Mouse (Mus musculus): ENCODE data around the gene 4933434E20Rik. TPM values are rescaled to one million over a fixed set of nuclear protein-coding genes. Genes with fewer than 3 reads are reported as not detected.

The 4933434E20Rik gene
- polyA plus RNA-seq, 1 experiment from 2014 or later = 211 TPM

DNA sequence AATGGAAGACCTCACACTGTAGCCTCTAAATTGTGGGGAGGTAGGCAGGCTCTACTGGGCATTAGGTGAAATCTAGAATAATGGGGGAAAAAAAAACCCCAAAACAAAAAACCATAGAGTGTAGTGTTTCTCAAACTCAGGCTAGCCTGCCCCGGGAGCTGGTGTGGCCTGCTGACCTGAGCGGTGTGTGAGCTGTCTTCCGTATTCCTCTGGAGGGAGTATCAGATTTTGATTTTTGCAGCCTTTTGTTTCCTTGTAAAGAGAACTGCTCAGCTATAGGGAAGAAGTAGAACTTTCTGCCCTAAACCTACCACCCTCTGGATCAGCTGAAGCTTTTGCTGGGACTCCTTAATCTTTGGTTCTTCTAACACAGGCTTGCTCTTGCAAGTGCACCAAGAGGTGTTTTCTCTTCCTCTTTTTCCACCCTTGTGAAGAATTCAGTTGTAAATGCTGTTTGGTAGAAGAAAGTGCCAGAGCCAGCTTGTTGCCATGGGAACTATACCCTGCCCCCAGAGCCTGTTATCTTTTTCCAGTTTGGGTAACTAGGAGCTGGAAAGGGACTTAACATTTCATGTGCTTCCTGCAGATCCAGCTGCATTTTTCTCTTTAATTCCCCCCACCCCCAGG is 32.4 kb downstream of the 4933434E20Rik start:
- Histone ChIP-seq H3K9me3 (ENCODE audit: control insufficient read depth, low read length) (no peaks in the 10 kb centered on the region), H3K27ac (ENCODE audit: low read depth, low read length) (no peak overlapping the region), H3K4me1 (replicated peaks; ENCODE audit: control insufficient read depth, insufficient read depth, low read length) (peaks cover 15% of the 10 kb centered on the region), H3K9ac (ENCODE audit: low read length) (no peak overlapping the region), H3K4me3 (ENCODE audit: low read depth, low read length) (no peak overlapping the region), H3K4me2 (ENCODE audit: low read depth, low read length, severe bottlenecking) (no peak overlapping the region), H3K27me3 (ENCODE audit: control insufficient read depth, insufficient read depth, low read length) (no peaks in the 10 kb centered on the region), H3K36me3 (ENCODE audit: control insufficient read depth, insufficient read depth, low read length) (peaks cover 4% of the 10 kb centered on the region)
- ATAC-seq (replicated peaks; ENCODE audit: low FRiP score) (no peak), DNase-seq (ENCODE audit: low spot score) (no peak)
- WGBS = 56% methylated on average over 3 of the region's 3 CpGs

DNA sequence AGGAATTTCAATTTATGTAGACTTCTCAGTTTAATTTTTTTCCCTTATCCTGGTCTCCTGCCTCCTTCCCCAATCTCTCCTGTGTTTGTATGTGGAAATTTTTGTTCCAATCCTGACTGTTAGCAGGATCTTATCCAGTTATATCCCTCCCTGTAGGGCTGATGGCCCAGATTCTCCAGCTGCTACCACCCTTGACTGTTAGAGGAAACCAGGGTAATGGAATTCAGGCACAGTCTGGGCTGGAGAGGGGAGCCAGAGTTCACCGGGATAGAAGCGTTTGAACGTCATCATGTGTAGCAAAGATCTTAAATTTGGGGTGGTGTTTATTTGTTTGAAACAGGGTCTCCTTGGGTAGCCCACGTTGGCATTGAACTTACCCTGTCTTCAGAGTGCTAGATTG is 33.4 kb downstream of the 4933434E20Rik start:
- Histone ChIP-seq H3K4me2 (ENCODE audit: low read depth, low read length, severe bottlenecking) (no peak overlapping the region), H3K27me3 (ENCODE audit: control insufficient read depth, insufficient read depth, low read length) (no peaks in the 10 kb centered on the region), H3K4me3 (ENCODE audit: low read depth, low read length) (no peak overlapping the region), H3K9me3 (ENCODE audit: control insufficient read depth, low read length) (no peaks in the 10 kb centered on the region), H3K9ac (ENCODE audit: low read length) (no peak overlapping the region), H3K4me1 (replicated peaks; ENCODE audit: control insufficient read depth, insufficient read depth, low read length) (peaks cover 13% of the 10 kb centered on the region), H3K36me3 (ENCODE audit: control insufficient read depth, insufficient read depth, low read length) (peaks cover 10% of the 10 kb centered on the region), H3K27ac (ENCODE audit: low read depth, low read length) (no peak overlapping the region)
- DNase-seq (ENCODE audit: low spot score) = no peak
- 89% methylated on average over 4 of the region's 4 CpGs for WGBS
- ATAC-seq (replicated peaks; ENCODE audit: low FRiP score) = no peak

DNA sequence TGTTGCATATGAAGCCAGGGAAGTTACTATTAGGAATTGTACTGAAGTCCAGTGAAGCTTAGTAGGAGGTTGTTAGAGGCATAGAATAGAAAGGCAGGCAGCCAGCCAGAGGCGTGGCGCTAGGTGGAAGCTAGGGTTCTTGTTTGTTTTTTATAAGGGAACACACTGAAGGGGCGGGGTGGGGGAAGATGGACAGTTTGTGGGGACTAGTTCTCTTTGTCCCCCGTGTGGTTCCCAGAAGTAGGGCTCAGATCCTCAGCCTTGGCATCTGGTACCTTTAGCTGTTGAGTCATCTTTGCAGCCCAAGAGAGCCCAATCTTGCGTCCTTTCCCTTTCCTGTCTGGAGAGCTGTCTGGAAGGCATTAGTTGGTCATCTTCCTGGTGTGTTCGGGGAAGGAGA is 33.8 kb downstream of the 4933434E20Rik start:
- Histone ChIP-seq H3K36me3 (ENCODE audit: control insufficient read depth, insufficient read depth, low read length) (peaks cover 13% of the 10 kb centered on the region), H3K9me3 (ENCODE audit: control insufficient read depth, low read length) (no peaks in the 10 kb centered on the region), H3K4me1 (replicated peaks; ENCODE audit: control insufficient read depth, insufficient read depth, low read length) (peaks cover 13% of the 10 kb centered on the region), H3K27me3 (ENCODE audit: control insufficient read depth, insufficient read depth, low read length) (no peaks in the 10 kb centered on the region), H3K4me3 (ENCODE audit: low read depth, low read length) (no peak overlapping the region), H3K27ac (ENCODE audit: low read depth, low read length) (no peak overlapping the region), H3K9ac (ENCODE audit: low read length) (no peak overlapping the region), H3K4me2 (ENCODE audit: low read depth, low read length, severe bottlenecking) (no peak overlapping the region)
- 95% methylated on average over 6 of the region's 6 CpGs for WGBS
- no peak for DNase-seq (ENCODE audit: low spot score)
- ATAC-seq (replicated peaks; ENCODE audit: low FRiP score) = no peak

DNA sequence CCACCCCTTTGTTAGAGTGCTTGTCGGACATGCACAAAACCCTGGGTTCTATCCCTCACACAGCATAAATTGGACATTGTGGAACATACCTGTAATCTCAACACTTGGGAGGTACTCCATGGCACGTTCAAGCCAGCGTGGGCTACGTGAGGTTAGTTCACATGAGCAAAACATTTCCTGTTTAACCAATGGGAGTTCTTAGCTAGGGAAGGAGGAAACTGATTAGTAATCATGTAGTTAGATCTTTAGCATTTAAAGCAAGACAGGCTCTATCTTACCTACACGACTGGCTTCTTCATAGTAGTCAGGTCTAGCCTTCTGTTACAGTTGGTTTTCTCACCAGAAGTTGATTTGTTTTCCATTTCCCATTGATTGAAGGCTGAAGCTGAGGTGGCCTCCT is 34.6 kb downstream of the 4933434E20Rik start:
- Histone ChIP-seq H3K4me1 (replicated peaks; ENCODE audit: control insufficient read depth, insufficient read depth, low read length) (peaks cover 12% of the 10 kb centered on the region), H3K9ac (ENCODE audit: low read length) (no peak overlapping the region), H3K36me3 (ENCODE audit: control insufficient read depth, insufficient read depth, low read length) (peaks cover 19% of the 10 kb centered on the region), H3K4me3 (ENCODE audit: low read depth, low read length) (no peak overlapping the region), H3K9me3 (ENCODE audit: control insufficient read depth, low read length) (no peaks in the 10 kb centered on the region), H3K27me3 (ENCODE audit: control insufficient read depth, insufficient read depth, low read length) (no peaks in the 10 kb centered on the region), H3K4me2 (ENCODE audit: low read depth, low read length, severe bottlenecking) (no peak overlapping the region), H3K27ac (ENCODE audit: low read depth, low read length) (no peak overlapping the region)
- WGBS = 93% methylated on average over 5 of the region's 5 CpGs
- ATAC-seq (replicated peaks; ENCODE audit: low FRiP score) (no peak), DNase-seq (ENCODE audit: low spot score) (no peak)

DNA sequence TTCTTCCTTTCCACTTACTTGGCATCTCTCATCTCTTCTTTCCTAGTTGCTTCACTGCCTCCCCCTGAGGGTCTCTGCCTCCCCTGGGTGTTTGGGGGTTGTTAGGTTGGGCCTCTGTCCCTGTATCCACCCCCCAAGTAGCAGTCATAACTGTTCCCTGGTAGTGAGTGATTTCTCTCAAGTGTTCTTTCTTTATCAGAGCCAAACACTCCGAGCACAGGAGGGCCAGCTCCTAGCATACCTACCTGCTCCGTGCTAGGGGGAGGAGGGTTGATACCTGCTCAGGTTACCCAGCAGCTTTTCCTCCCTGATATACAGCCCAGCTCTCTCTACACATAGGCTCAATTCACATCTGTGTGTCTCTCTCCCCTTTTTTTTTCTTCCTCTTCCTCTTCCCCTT is 37.2 kb downstream of the 4933434E20Rik start:
- no peak overlapping the region for H3K4me3 ChIP-seq (ENCODE audit: low read depth, low read length)
- H3K4me1 ChIP-seq (replicated peaks; ENCODE audit: control insufficient read depth, insufficient read depth, low read length) = no peaks in the 10 kb centered on the region
- ATAC-seq (replicated peaks; ENCODE audit: low FRiP score) = no peak
- no peaks in the 10 kb centered on the region for H3K27me3 ChIP-seq (ENCODE audit: control insufficient read depth, insufficient read depth, low read length)
- H3K4me2 ChIP-seq (ENCODE audit: low read depth, low read length, severe bottlenecking) = no peak overlapping the region
- DNase-seq (ENCODE audit: low spot score) = no peak
- peaks cover 25% of the 10 kb centered on the region for H3K36me3 ChIP-seq (ENCODE audit: control insufficient read depth, insufficient read depth, low read length)
- H3K9me3 ChIP-seq (ENCODE audit: control insufficient read depth, low read length) = no peaks in the 10 kb centered on the region
- no peak overlapping the region for H3K27ac ChIP-seq (ENCODE audit: low read depth, low read length)
- H3K9ac ChIP-seq (ENCODE audit: low read length) = no peak overlapping the region
- WGBS = 93% methylated on average over 2 of the region's 2 CpGs

DNA sequence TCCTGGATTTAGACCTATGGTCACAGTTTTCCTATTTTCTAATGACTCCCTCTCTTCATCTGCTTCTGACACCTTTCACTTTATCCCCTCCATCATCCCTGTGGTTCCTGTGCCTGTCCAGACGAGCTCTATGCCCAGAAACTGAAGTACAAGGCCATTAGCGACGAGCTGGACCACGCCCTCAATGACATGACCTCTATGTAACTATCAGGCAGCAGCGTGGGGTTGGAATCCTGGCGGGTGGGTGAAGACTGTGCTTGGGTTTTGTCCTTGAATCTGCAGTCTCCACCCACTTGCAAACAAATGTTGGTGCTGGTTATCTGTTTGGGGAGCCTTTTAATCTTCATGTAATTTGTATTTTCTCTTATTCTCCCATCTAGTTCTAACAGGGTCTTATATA is 39.5 kb downstream of the 4933434E20Rik start:
- DNase-seq (ENCODE audit: low spot score) (no peak), ATAC-seq (replicated peaks; ENCODE audit: low FRiP score) (no peak)
- H3K9ac ChIP-seq (ENCODE audit: low read length) = no peak overlapping the region
- no peaks in the 10 kb centered on the region for H3K4me1 ChIP-seq (replicated peaks; ENCODE audit: control insufficient read depth, insufficient read depth, low read length)
- no peak overlapping the region for H3K4me3 ChIP-seq (ENCODE audit: low read depth, low read length)
- no peaks in the 10 kb centered on the region for H3K27me3 ChIP-seq (ENCODE audit: control insufficient read depth, insufficient read depth, low read length)
- 93% methylated on average over 6 of the region's 6 CpGs for WGBS
- no peak overlapping the region for H3K4me2 ChIP-seq (ENCODE audit: low read depth, low read length, severe bottlenecking)
- peaks cover 29% of the 10 kb centered on the region for H3K36me3 ChIP-seq (ENCODE audit: control insufficient read depth, insufficient read depth, low read length)
- H3K27ac ChIP-seq (ENCODE audit: low read depth, low read length) = no peak overlapping the region
- H3K9me3 ChIP-seq (ENCODE audit: control insufficient read depth, low read length) = no peaks in the 10 kb centered on the region

DNA sequence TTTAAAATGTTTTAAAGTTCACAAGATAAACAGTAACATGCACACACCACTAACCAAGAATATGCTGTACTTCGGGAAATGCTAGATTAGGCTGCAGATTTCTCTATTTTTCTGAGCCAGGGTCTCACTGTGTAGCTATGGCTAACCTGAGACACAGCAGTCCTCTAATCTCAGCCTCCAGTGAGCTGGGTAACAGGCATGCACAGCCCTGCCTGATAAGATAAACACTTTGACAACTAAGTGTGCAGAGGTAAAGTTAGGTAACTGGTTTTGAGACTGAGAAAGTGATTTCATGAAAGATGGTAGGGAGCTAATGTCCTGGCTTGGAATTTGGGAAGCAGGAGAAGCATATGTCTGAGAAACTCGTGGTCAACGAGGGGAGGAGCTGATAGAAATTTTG is 43.0 kb downstream of the 4933434E20Rik start:
- H3K9ac ChIP-seq (ENCODE audit: low read length) = no peak overlapping the region
- H3K9me3 ChIP-seq (ENCODE audit: control insufficient read depth, low read length) = no peaks in the 10 kb centered on the region
- ATAC-seq (replicated peaks; ENCODE audit: low FRiP score) (no peak), DNase-seq (ENCODE audit: low spot score) (no peak)
- H3K4me2 ChIP-seq (ENCODE audit: low read depth, low read length, severe bottlenecking) = no peak overlapping the region
- 95% methylated on average over 3 of the region's 3 CpGs for WGBS
- H3K27ac ChIP-seq (ENCODE audit: low read depth, low read length) = no peak overlapping the region
- H3K27me3 ChIP-seq (ENCODE audit: control insufficient read depth, insufficient read depth, low read length) = no peaks in the 10 kb centered on the region
- peaks cover 22% of the 10 kb centered on the region; the same call in 1 of the 2 replicates for H3K36me3 ChIP-seq (ENCODE audit: control insufficient read depth, insufficient read depth, low read length)
- H3K4me1 ChIP-seq (replicated peaks; ENCODE audit: control insufficient read depth, insufficient read depth, low read length) = no peaks in the 10 kb centered on the region
- no peak overlapping the region for H3K4me3 ChIP-seq (ENCODE audit: low read depth, low read length)

DNA sequence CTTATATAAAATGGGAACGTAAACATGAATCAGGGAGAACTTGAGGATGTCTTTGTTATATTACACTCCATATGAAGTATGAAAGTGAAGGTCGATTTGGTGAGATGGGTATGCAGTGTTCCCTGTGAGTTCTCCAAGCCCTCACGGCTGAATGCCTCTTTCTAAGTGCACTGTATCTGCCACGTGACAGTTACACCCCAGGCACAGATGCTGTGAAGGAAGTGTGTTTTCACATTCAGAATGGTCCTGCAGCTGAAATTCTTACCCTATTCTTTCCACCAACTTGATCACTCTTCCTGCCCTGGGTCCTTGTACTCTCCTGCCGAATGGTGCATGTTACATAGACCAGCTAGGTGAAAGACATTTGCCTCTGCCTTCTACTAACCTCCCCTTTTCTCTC is 46.5 kb downstream of the 4933434E20Rik start:
- H3K4me2 ChIP-seq (ENCODE audit: low read depth, low read length, severe bottlenecking) = no peak overlapping the region
- no peak overlapping the region for H3K4me3 ChIP-seq (ENCODE audit: low read depth, low read length)
- no peak overlapping the region for H3K9ac ChIP-seq (ENCODE audit: low read length)
- no peak for DNase-seq (ENCODE audit: low spot score)
- H3K9me3 ChIP-seq (ENCODE audit: control insufficient read depth, low read length) = no peaks in the 10 kb centered on the region
- ATAC-seq (replicated peaks; ENCODE audit: low FRiP score) = no peak
- no peaks in the 10 kb centered on the region for H3K27me3 ChIP-seq (ENCODE audit: control insufficient read depth, insufficient read depth, low read length)
- 84% methylated on average over 5 of the region's 5 CpGs for WGBS
- no peaks in the 10 kb centered on the region for H3K4me1 ChIP-seq (replicated peaks; ENCODE audit: control insufficient read depth, insufficient read depth, low read length)
- H3K27ac ChIP-seq (ENCODE audit: low read depth, low read length) = no peak overlapping the region
- peaks cover 7% of the 10 kb centered on the region; the same call in 1 of the 2 replicates for H3K36me3 ChIP-seq (ENCODE audit: control insufficient read depth, insufficient read depth, low read length)

DNA sequence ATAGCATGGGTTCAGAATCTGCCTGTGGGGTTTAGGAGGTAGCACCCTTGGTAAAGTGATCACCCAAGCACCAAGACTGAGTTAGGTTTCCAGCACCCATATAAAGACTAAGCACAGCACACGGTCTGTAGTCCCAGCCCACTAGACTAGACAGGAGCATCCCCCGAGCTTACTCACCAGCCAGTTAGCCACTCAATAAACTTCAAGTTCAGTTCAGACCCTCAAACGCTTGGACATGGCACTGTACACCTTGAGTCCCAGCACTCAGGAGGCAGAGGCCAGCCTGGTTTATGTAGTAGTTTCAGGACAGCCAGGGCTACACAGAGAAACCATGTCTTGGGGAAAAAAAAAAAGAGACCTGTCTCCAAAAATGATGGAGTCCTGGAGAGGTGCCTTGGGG is 49.6 kb downstream of the 4933434E20Rik start:
- H3K27ac ChIP-seq (ENCODE audit: low read depth, low read length) = no peak overlapping the region
- no peaks in the 10 kb centered on the region for H3K27me3 ChIP-seq (ENCODE audit: control insufficient read depth, insufficient read depth, low read length)
- DNase-seq (ENCODE audit: low spot score) = no peak
- H3K4me1 ChIP-seq (replicated peaks; ENCODE audit: control insufficient read depth, insufficient read depth, low read length) = no peaks in the 10 kb centered on the region
- H3K9ac ChIP-seq (ENCODE audit: low read length) = no peak overlapping the region
- H3K4me3 ChIP-seq (ENCODE audit: low read depth, low read length) = no peak overlapping the region
- H3K36me3 ChIP-seq (ENCODE audit: control insufficient read depth, insufficient read depth, low read length) = peaks cover 3% of the 10 kb centered on the region; the same call in 1 of the 2 replicates
- 91% methylated on average over 3 of the region's 3 CpGs for WGBS
- H3K4me2 ChIP-seq (ENCODE audit: low read depth, low read length, severe bottlenecking) = no peak overlapping the region
- no peak for ATAC-seq (replicated peaks; ENCODE audit: low FRiP score)
- H3K9me3 ChIP-seq (ENCODE audit: control insufficient read depth, low read length) = no peaks in the 10 kb centered on the region

Measured in forebrain, embryonic 11.5 days (tissue).